Mouse (Mus musculus) embryonic facial prominence, embryonic 13.5 days (tissue): ENCODE measurements around the gene Tmem120b. TPM values are rescaled to one million over a fixed set of nuclear protein-coding genes. Genes with fewer than 3 reads are reported as not detected.

Experiments used
- ATAC-seq: fragments of 200-750 bp; cut with Nextera tagmentation; 2 replicates; pipeline ENCODE4 v1.8.0; 2017; ENCODE audit warnings: low read depth; ENCODE audit not compliant: insufficient number of reproducible peaks, insufficient read depth, low FRiP score, low TSS enrichment
- H3K27ac ChIP-seq: fragments of 300-500 bp; sonication (generic); 2 replicates; pipeline ENCODE4 v1.5.1; 2015; ENCODE audit warnings: moderate library complexity, mild to moderate bottlenecking, inconsistent platforms
- H3K27me3 ChIP-seq: fragments of 300-500 bp; sonication (generic); 2 replicates; pipeline ENCODE4 v1.6.1; 2015; ENCODE audit warnings: mild to moderate bottlenecking, inconsistent platforms
- H3K36me3 ChIP-seq: fragments of 300-500 bp; sonication (generic); 2 replicates; pipeline ENCODE4 v1.6.1; 2015; ENCODE audit warnings: mild to moderate bottlenecking, inconsistent platforms
- H3K4me1 ChIP-seq: fragments of 300-500 bp; sonication (generic); 2 replicates; pipeline ENCODE4 v1.6.1; 2015; ENCODE audit warnings: inconsistent platforms
- H3K4me2 ChIP-seq: fragments of 300-500 bp; sonication (generic); 2 replicates; pipeline ENCODE4 v1.6.1; 2015; ENCODE audit warnings: moderate library complexity, mild to moderate bottlenecking, inconsistent platforms
- H3K4me3 ChIP-seq: fragments of 300-500 bp; sonication (generic); 2 replicates; pipeline ENCODE4 v1.5.1; 2015; ENCODE audit warnings: mild to moderate bottlenecking, inconsistent platforms
- H3K9ac ChIP-seq: fragments of 300-500 bp; sonication (generic); 2 replicates; pipeline ENCODE4 v1.6.1; 2015; ENCODE audit warnings: mild to moderate bottlenecking, inconsistent platforms
- H3K9me3 ChIP-seq: fragments of 300-500 bp; sonication (generic); 2 replicates; pipeline ENCODE4 v1.6.1; 2016; ENCODE audit warnings: inconsistent platforms
- WGBS: fragments of 180-500 bp; shearing (Covaris S2); methylation state at CpG from one replicate; pipeline ENCODE4 v1.1.7; 2015; ENCODE audit warnings: mixed read lengths; 5-methylcytosine and 5-hydroxymethylcytosine counted together
- polyA plus RNA-seq: library from polyadenylated mRNA; unstranded; fragments of >200 nt; fragmentation: Nextera tagmentation; extraction: Ambion mirVana; gene quantifications from 2 replicates; pipeline ENCODE4 v1.2.1, GENCODE M21; 2015

Gene Tmem120b
- polyA plus RNA-seq, 1 experiment from 2014 or later = 14.4 TPM

GRCm38 (mm10) chr5:123094238-123094991, 26.2 kb downstream of the Tmem120b start:
- no peaks in the 10 kb centered on the region for H3K27me3 ChIP-seq
- ATAC-seq = no peak
- 83% methylated on average over 25 of the region's 25 CpGs for WGBS
- H3K4me2 ChIP-seq = no peak overlapping the region
- no peaks in the 10 kb centered on the region for H3K9me3 ChIP-seq
- no peaks in the 10 kb centered on the region for H3K4me1 ChIP-seq
- no peak overlapping the region for H3K27ac ChIP-seq
- peaks cover 3% of the 10 kb centered on the region for H3K36me3 ChIP-seq
- H3K9ac ChIP-seq = no peak overlapping the region
- no peak overlapping the region for H3K4me3 ChIP-seq

GRCm38 (mm10) chr5:123096299-123096698, 28.1 kb downstream of the Tmem120b start:
- Histone ChIP-seq H3K9me3 (no peaks in the 10 kb centered on the region), H3K4me2 (no peak overlapping the region), H3K4me3 (no peak overlapping the region), H3K9ac (no peak overlapping the region), H3K36me3 (peaks cover 12% of the 10 kb centered on the region), H3K27ac (no peak overlapping the region), H3K4me1 (no peaks in the 10 kb centered on the region), H3K27me3 (no peaks in the 10 kb centered on the region)
- no peak for ATAC-seq
- WGBS = 90% methylated on average over 8 of the region's 8 CpGs

- Histone ChIP-seq H3K4me2 (no peak overlapping the region), H3K9me3 (no peaks in the 10 kb centered on the region), H3K36me3 (peaks cover 12% of the 10 kb centered on the region), H3K9ac (no peak overlapping the region), H3K4me1 (peaks cover 6% of the 10 kb centered on the region), H3K4me3 (no peak overlapping the region), H3K27me3 (no peaks in the 10 kb centered on the region), H3K27ac (no peak overlapping the region)
- no peak for ATAC-seq
- 61% methylated on average over 2 of the region's 2 CpGs for WGBS
Measured at GRCm38 (mm10) chr5:123098487-123098886, 30.3 kb downstream of the Tmem120b start.

GRCm38 (mm10) chr5:123102376-123102775, 34.2 kb downstream of the Tmem120b start:
- Histone ChIP-seq H3K4me3 (no peak overlapping the region), H3K4me2 (no peak overlapping the region), H3K9ac (0 out of 2 replicates have a peak overlapping the region, but pooled peaks have one; percentile 23), H3K36me3 (peaks cover 12% of the 10 kb centered on the region), H3K9me3 (no peaks in the 10 kb centered on the region), H3K4me1 (peaks cover 11% of the 10 kb centered on the region), H3K27me3 (no peaks in the 10 kb centered on the region), H3K27ac (no peak overlapping the region)
- WGBS = 57% methylated on average over 7 of the region's 7 CpGs
- no peak for ATAC-seq

- no peaks in the 10 kb centered on the region for H3K27me3 ChIP-seq
- no peak overlapping the region for H3K27ac ChIP-seq
- no peaks in the 10 kb centered on the region for H3K9me3 ChIP-seq
- H3K4me3 ChIP-seq = no peak overlapping the region
- 65% methylated on average over 8 of the region's 8 CpGs for WGBS
- peaks cover 11% of the 10 kb centered on the region for H3K4me1 ChIP-seq
- no peak overlapping the region for H3K4me2 ChIP-seq
- peaks cover 12% of the 10 kb centered on the region for H3K36me3 ChIP-seq
- 0 out of 2 replicates have a peak overlapping the region, but pooled peaks have one; percentile 32 for H3K9ac ChIP-seq
- ATAC-seq = no peak
Measured at GRCm38 (mm10) chr5:123103556-123103955, 35.3 kb downstream of the Tmem120b start.

GRCm38 (mm10) chr5:123104769-123105168, 36.6 kb downstream of the Tmem120b start:
- 78% methylated on average over 6 of the region's 6 CpGs for WGBS
- no peaks in the 10 kb centered on the region for H3K27me3 ChIP-seq
- ATAC-seq = no peak
- peaks cover 6% of the 10 kb centered on the region for H3K36me3 ChIP-seq
- no peak overlapping the region for H3K27ac ChIP-seq
- H3K4me1 ChIP-seq = peaks cover 21% of the 10 kb centered on the region
- H3K4me3 ChIP-seq = no peak overlapping the region
- no peaks in the 10 kb centered on the region for H3K9me3 ChIP-seq
- no peak overlapping the region for H3K9ac ChIP-seq
- H3K4me2 ChIP-seq = no peak overlapping the region

- Histone ChIP-seq H3K27me3 (no peaks in the 10 kb centered on the region), H3K4me3 (no peak overlapping the region), H3K9ac (peak overlapping the region; percentile 36; the same call in 1 of the 2 replicates), H3K4me2 (peak overlapping the region; percentile 31), H3K27ac (peak overlapping the region; percentile 33; the same call in 1 of the 2 replicates), H3K9me3 (no peaks in the 10 kb centered on the region), H3K4me1 (peaks cover 20% of the 10 kb centered on the region), H3K36me3 (no peaks in the 10 kb centered on the region)
- WGBS = 37% methylated on average over 13 of the region's 13 CpGs
- ATAC-seq = no peak
Measured at GRCm38 (mm10) chr5:123109452-123110203, 41.4 kb downstream of the Tmem120b start.

GRCm38 (mm10) chr5:123110296-123110721, 42.1 kb downstream of the Tmem120b start:
- Histone ChIP-seq H3K9ac (0 out of 2 replicates have a peak overlapping the region, but pooled peaks have one; percentile 41), H3K27ac (peak overlapping the region; percentile 33; the same call in 1 of the 2 replicates)
- 45% methylated on average over 13 of the region's 13 CpGs for WGBS

GRCm38 (mm10) chr5:123114109-123114508, 45.9 kb downstream of the Tmem120b start:
- H3K27ac ChIP-seq = no peak overlapping the region
- peaks cover 17% of the 10 kb centered on the region for H3K4me1 ChIP-seq
- no peaks in the 10 kb centered on the region for H3K9me3 ChIP-seq
- H3K9ac ChIP-seq = no peak overlapping the region
- H3K27me3 ChIP-seq = no peaks in the 10 kb centered on the region
- H3K36me3 ChIP-seq = peaks cover 5% of the 10 kb centered on the region; the same call in 1 of the 2 replicates
- no peak overlapping the region for H3K4me3 ChIP-seq
- no peak overlapping the region for H3K4me2 ChIP-seq
- no peak for ATAC-seq
- WGBS = 78% methylated on average over 11 of the region's 11 CpGs

More at GRCm38 (mm10) chr5:123110296-123110721, 42.1 kb downstream of the Tmem120b start:
- Histone ChIP-seq H3K4me3 (no peak overlapping the region), H3K27me3 (no peaks in the 10 kb centered on the region), H3K36me3 (no peaks in the 10 kb centered on the region), H3K4me1 (peaks cover 20% of the 10 kb centered on the region), H3K9me3 (no peaks in the 10 kb centered on the region), H3K4me2 (no peak overlapping the region)
- no peak for ATAC-seq

GRCm38 (mm10) chr5:123114924-123115323, 46.7 kb downstream of the Tmem120b start:
- peaks cover 10% of the 10 kb centered on the region; the same call in 1 of the 2 replicates for H3K36me3 ChIP-seq
- no peak overlapping the region for H3K4me2 ChIP-seq
- no peak overlapping the region for H3K4me3 ChIP-seq
- no peak overlapping the region for H3K27ac ChIP-seq
- H3K9me3 ChIP-seq = no peaks in the 10 kb centered on the region
- ATAC-seq = no peak
- H3K4me1 ChIP-seq = peaks cover 9% of the 10 kb centered on the region
- 46% methylated on average over 7 of the region's 7 CpGs for WGBS
- H3K27me3 ChIP-seq = no peaks in the 10 kb centered on the region
- H3K9ac ChIP-seq = no peak overlapping the region

- Histone ChIP-seq H3K27ac (no peak overlapping the region), H3K36me3 (peaks cover 10% of the 10 kb centered on the region; the same call in 1 of the 2 replicates), H3K9me3 (no peaks in the 10 kb centered on the region), H3K4me2 (no peak overlapping the region), H3K4me1 (no peaks in the 10 kb centered on the region), H3K27me3 (no peaks in the 10 kb centered on the region), H3K4me3 (no peak overlapping the region), H3K9ac (peak overlapping the region; percentile 21; the same call in 1 of the 2 replicates)
- WGBS = 65% methylated on average over 8 of the region's 8 CpGs
- ATAC-seq = no peak
Measured at GRCm38 (mm10) chr5:123116080-123116479, 47.9 kb downstream of the Tmem120b start.
